Mouse (Mus musculus) hindbrain, postnatal 0 days (tissue): Measurements from ENCODE around the gene Fbxo44. TPM values are rescaled to one million over a fixed set of nuclear protein-coding genes. Genes with fewer than 3 reads are reported as not detected.

Source experiments
- ATAC-seq: fragments of 200-750 bp; cut with Nextera tagmentation; 2 replicates; pipeline ENCODE4 v1.8.0; 2017; ENCODE audit warnings: mild to moderate bottlenecking, moderate TSS enrichment, moderate library complexity
- DNase-seq: peaks from one replicate; pipeline ENCODE4 v3.0.0-alpha.2; 2015; ENCODE audit warnings: low spot score
- H3K27ac ChIP-seq: fragments of 300-500 bp; sonication (generic); 2 replicates; pipeline ENCODE4 v1.5.1; 2014; ENCODE audit warnings: mild to moderate bottlenecking
- H3K27me3 ChIP-seq: fragments of 300-500 bp; sonication (generic); 2 replicates; pipeline ENCODE4 v1.6.1; 2014; ENCODE audit warnings: low read length, mixed read lengths; ENCODE audit not compliant: insufficient read depth
- H3K36me3 ChIP-seq: fragments of 300-500 bp; sonication (generic); 2 replicates; pipeline ENCODE4 v1.6.1; 2014; ENCODE audit warnings: low read length, mixed read lengths; ENCODE audit not compliant: insufficient read depth
- H3K4me1 ChIP-seq: fragments of 300-500 bp; sonication (generic); 2 replicates; pipeline ENCODE4 v1.6.1; 2014; ENCODE audit warnings: antibody characterized with exemption, low read length, mixed read lengths; ENCODE audit not compliant: insufficient read depth
- H3K4me2 ChIP-seq: fragments of 300-500 bp; sonication (generic); 2 replicates; pipeline ENCODE4 v1.6.1; 2014; ENCODE audit warnings: low read depth, mild to moderate bottlenecking, low read length, moderate library complexity, mixed read lengths
- H3K4me3 ChIP-seq: fragments of 300-500 bp; sonication (generic); 2 replicates; pipeline ENCODE4 v1.5.1; 2014; ENCODE audit warnings: low read length
- H3K9ac ChIP-seq: fragments of 300-500 bp; sonication (generic); replicated peaks from 2 replicates; pipeline ENCODE4 v1.6.1; 2014; ENCODE audit warnings: mild to moderate bottlenecking, low read length, moderate library complexity, mixed read lengths
- H3K9me3 ChIP-seq: fragments of 300-500 bp; sonication (generic); 2 replicates; pipeline ENCODE4 v1.6.1; 2016; ENCODE audit warnings: low read length, mixed read lengths
- CTCF ChIP-seq: IDR thresholded peaks from 2 replicates; pipeline ENCODE4 v1.5.1; 2016; ENCODE audit warnings: antibody characterized with exemption, control low read depth, low read depth
- WGBS: fragments of 180-500 bp; shearing (Covaris S2); extraction: QIAGEN DNeasy Blood & Tissue Kit; methylation state at CpG from one replicate; pipeline ENCODE4 v1.1.7; 2014; 5-methylcytosine and 5-hydroxymethylcytosine counted together
- microRNA-seq, 2 experiments: library from miRNA; unstranded; fragments of <30 nt; microRNA quantifications; one replicate each; pipeline ENCODE4; 2016
- polyA plus RNA-seq: library from polyadenylated mRNA; unstranded; fragments of >200 nt; fragmentation: Nextera tagmentation; extraction: Ambion mirVana; gene quantifications from 2 replicates; pipeline ENCODE4 v1.2.1, GENCODE M21; 2015
- total RNA-seq: library from RNA; depleted of rRNA; stranded (reverse); fragments of >200 nt; gene quantifications from 2 replicates; pipeline ENCODE4 v1.2.3, GENCODE M21; 2014; rRNA removed

Gene Fbxo44
- total and polyA plus RNA-seq, 2 experiments from 2014 or later = 118 to 199 TPM

GRCm38 (mm10) chr4:148114758-148115391 is 45.4 kb downstream of the Fbxo44 start:
- Histone ChIP-seq H3K27ac (peak overlapping the region; percentile 52), H3K27me3 (no peaks in the 10 kb centered on the region), H3K4me2 (no peak overlapping the region), H3K9ac (no peak overlapping the region), H3K36me3 (no peaks in the 10 kb centered on the region), H3K4me1 (peaks cover 4% of the 10 kb centered on the region; the same call in 1 of the 2 replicates), H3K4me3 (no peak overlapping the region), H3K9me3 (no peaks in the 10 kb centered on the region)
- peak; percentile 99 for TF ChIP-seq CTCF
- WGBS = 6% methylated on average over 15 of the region's 15 CpGs
- DNase-seq (peak; percentile 90), ATAC-seq (peak; percentile 79)

- Histone ChIP-seq H3K27ac (no peak overlapping the region), H3K4me3 (no peak overlapping the region), H3K4me1 (peaks cover 18% of the 10 kb centered on the region), H3K36me3 (no peaks in the 10 kb centered on the region), H3K9ac (no peak overlapping the region), H3K9me3 (no peaks in the 10 kb centered on the region), H3K27me3 (no peaks in the 10 kb centered on the region), H3K4me2 (no peak overlapping the region)
- ATAC-seq (no peak), DNase-seq (no peak)
- no peak for TF ChIP-seq CTCF
- 84% methylated on average over 12 of the region's 12 CpGs for WGBS
Observed at GRCm38 (mm10) chr4:148112519-148112918, 47.8 kb downstream of the Fbxo44 start.

- Histone ChIP-seq H3K27me3 (no peaks in the 10 kb centered on the region), H3K4me1 (peaks cover 15% of the 10 kb centered on the region; the same call in 1 of the 2 replicates), H3K4me3 (no peak overlapping the region), H3K27ac (no peak overlapping the region), H3K9ac (no peak overlapping the region), H3K4me2 (no peak overlapping the region), H3K36me3 (no peaks in the 10 kb centered on the region), H3K9me3 (no peaks in the 10 kb centered on the region)
- no peak for ATAC-seq
- no peak for TF ChIP-seq CTCF
- no peak for DNase-seq
- WGBS = 79% methylated on average over 5 of the region's 5 CpGs
Observed at GRCm38 (mm10) chr4:148109215-148109614, 51.1 kb downstream of the Fbxo44 start.

- Histone ChIP-seq H3K36me3 (no peaks in the 10 kb centered on the region), H3K27ac (peak overlapping the region; percentile 48; the same call in 1 of the 2 replicates), H3K4me3 (no peak overlapping the region), H3K4me1 (peaks cover 15% of the 10 kb centered on the region; the same call in 1 of the 2 replicates), H3K27me3 (no peaks in the 10 kb centered on the region), H3K9ac (no peak overlapping the region), H3K4me2 (no peak overlapping the region), H3K9me3 (no peaks in the 10 kb centered on the region)
- no peak for TF ChIP-seq CTCF
- DNase-seq (no peak), ATAC-seq (no peak)
- WGBS = 43% methylated on average over 7 of the region's 7 CpGs
Observed at GRCm38 (mm10) chr4:148108565-148109100, 51.6 kb downstream of the Fbxo44 start.

- ATAC-seq (peak; percentile 69), DNase-seq (peak; percentile 66)
- no peak overlapping the region for H3K4me3 ChIP-seq
- H3K9me3 ChIP-seq = no peaks in the 10 kb centered on the region
- H3K36me3 ChIP-seq = no peaks in the 10 kb centered on the region
- no peaks in the 10 kb centered on the region for H3K27me3 ChIP-seq
- peak overlapping the region; percentile 48 for H3K27ac ChIP-seq
- WGBS = 24% methylated on average over 22 of the region's 22 CpGs
- 0 out of 2 replicates have a peak overlapping the region, but pooled peaks have one; percentile 3 for H3K4me2 ChIP-seq
- no peak overlapping the region; the same call in 1 of the 2 replicates for H3K9ac ChIP-seq
- no peak for TF ChIP-seq CTCF
- peaks cover 15% of the 10 kb centered on the region; the same call in 1 of the 2 replicates for H3K4me1 ChIP-seq
Observed at GRCm38 (mm10) chr4:148107621-148108291, 52.5 kb downstream of the Fbxo44 start.

GRCm38 (mm10) chr4:148104146-148104545 is 56.1 kb downstream of the Fbxo44 start:
- Histone ChIP-seq H3K9me3 (no peaks in the 10 kb centered on the region), H3K4me2 (no peak overlapping the region), H3K4me1 (peaks cover 15% of the 10 kb centered on the region; the same call in 1 of the 2 replicates), H3K4me3 (no peak overlapping the region), H3K9ac (no peak overlapping the region), H3K27me3 (no peaks in the 10 kb centered on the region), H3K27ac (no peak overlapping the region), H3K36me3 (no peaks in the 10 kb centered on the region)
- WGBS = 96% methylated on average over 3 of the region's 3 CpGs
- DNase-seq (no peak), ATAC-seq (no peak)
- TF ChIP-seq CTCF = no peak

Small RNAs within 50 kb of the gene (microRNA-seq; reads per million reads assigned to microRNA genes)
- gene Mir7022 = 0 to 0.36 reads per million in 2 experiments

Other genes with a start within 250 kb of the Fbxo44 start
- gene Plod1, start 223.7 kb downstream of the Fbxo44 start, total RNA-seq = 30.0 and 46.2 TPM in 2 replicates
- 22.6 and 22.8 TPM in 2 replicates for gene Plod1, start 223.7 kb downstream of the Fbxo44 start, polyA plus RNA-seq
- 62.9 and 70.9 TPM in 2 replicates for gene 2510039O18Rik, start 219.6 kb downstream of the Fbxo44 start, total RNA-seq
- 10.3 and 11.0 TPM in 2 replicates for gene 2510039O18Rik, start 219.6 kb downstream of the Fbxo44 start, polyA plus RNA-seq
- gene Nppb, start 174.7 kb downstream of the Fbxo44 start, total RNA-seq = 1.3 TPM in 1 of 2 replicates, not detected in the other
- gene Nppb, start 174.7 kb downstream of the Fbxo44 start, polyA plus RNA-seq = 0.19 and 0.72 TPM in 2 replicates
- 0.58 and 1.8 TPM in 2 replicates for gene Nppa, start 159.8 kb downstream of the Fbxo44 start, total RNA-seq
- 2.0 and 2.6 TPM in 2 replicates for gene Nppa, start 159.8 kb downstream of the Fbxo44 start, polyA plus RNA-seq
- gene Clcn6, start 121.7 kb downstream of the Fbxo44 start, total RNA-seq = 58.6 and 60.7 TPM in 2 replicates
- gene Clcn6, start 121.7 kb downstream of the Fbxo44 start, polyA plus RNA-seq = 22.0 and 24.4 TPM in 2 replicates
- 46.0 and 52.4 TPM in 2 replicates for gene Mthfr, start 121.4 kb downstream of the Fbxo44 start, total RNA-seq
- 9.3 and 10.6 TPM in 2 replicates for gene Mthfr, start 121.4 kb downstream of the Fbxo44 start, polyA plus RNA-seq
- gene Agtrap, start 72.5 kb downstream of the Fbxo44 start, total RNA-seq = 6.2 and 7.6 TPM in 2 replicates
- gene Agtrap, start 72.5 kb downstream of the Fbxo44 start, polyA plus RNA-seq = 9.9 and 10.4 TPM in 2 replicates
- 39.9 and 56.5 TPM in 2 replicates for gene Mad2l2, start 30.1 kb downstream of the Fbxo44 start, total RNA-seq
- 99.7 and 102 TPM in 2 replicates for gene Mad2l2, start 30.1 kb downstream of the Fbxo44 start, polyA plus RNA-seq
- 42.3 and 44.9 TPM in 2 replicates for gene Draxin, start 29.8 kb downstream of the Fbxo44 start, total RNA-seq
- 7.2 TPM in 2 replicates for gene Draxin, start 29.8 kb downstream of the Fbxo44 start, polyA plus RNA-seq
- 23.7 and 36.3 TPM in 2 replicates for gene Fbxo6, start 8.3 kb downstream of the Fbxo44 start, total RNA-seq
- gene Fbxo6, start 8.3 kb downstream of the Fbxo44 start, polyA plus RNA-seq = 23.8 and 24.0 TPM in 2 replicates
- 25.5 and 39.8 TPM in 2 replicates for gene Fbxo2, start 139 bp upstream of the Fbxo44 start, total RNA-seq
- gene Fbxo2, start 139 bp upstream of the Fbxo44 start, polyA plus RNA-seq = 45.6 and 49.9 TPM in 2 replicates
- gene Disp3, start 127.5 kb upstream of the Fbxo44 start, total RNA-seq = 31.6 and 53.0 TPM in 2 replicates
- 7.7 and 8.4 TPM in 2 replicates for gene Disp3, start 127.5 kb upstream of the Fbxo44 start, polyA plus RNA-seq